Mouse (Mus musculus) subcutaneous adipose tissue, adult 2 months (tissue): Measurements from ENCODE around the gene Pdk4. TPM values are rescaled to one million over a fixed set of nuclear protein-coding genes. Genes with fewer than 3 reads are reported as not detected.

ENCODE experiments used
- polyA plus RNA-seq: library from polyadenylated mRNA; depleted of rRNA; stranded (reverse); fragments of >200 nt; gene quantifications from 2 replicates; pipeline ENCODE4 v1.2.3, GENCODE M21; 2012; ENCODE audit warnings: low replicate concordance; rRNA removed

Gene Pdk4
- 31.2 and 127 TPM in 2 replicates for polyA plus RNA-seq

DNA sequence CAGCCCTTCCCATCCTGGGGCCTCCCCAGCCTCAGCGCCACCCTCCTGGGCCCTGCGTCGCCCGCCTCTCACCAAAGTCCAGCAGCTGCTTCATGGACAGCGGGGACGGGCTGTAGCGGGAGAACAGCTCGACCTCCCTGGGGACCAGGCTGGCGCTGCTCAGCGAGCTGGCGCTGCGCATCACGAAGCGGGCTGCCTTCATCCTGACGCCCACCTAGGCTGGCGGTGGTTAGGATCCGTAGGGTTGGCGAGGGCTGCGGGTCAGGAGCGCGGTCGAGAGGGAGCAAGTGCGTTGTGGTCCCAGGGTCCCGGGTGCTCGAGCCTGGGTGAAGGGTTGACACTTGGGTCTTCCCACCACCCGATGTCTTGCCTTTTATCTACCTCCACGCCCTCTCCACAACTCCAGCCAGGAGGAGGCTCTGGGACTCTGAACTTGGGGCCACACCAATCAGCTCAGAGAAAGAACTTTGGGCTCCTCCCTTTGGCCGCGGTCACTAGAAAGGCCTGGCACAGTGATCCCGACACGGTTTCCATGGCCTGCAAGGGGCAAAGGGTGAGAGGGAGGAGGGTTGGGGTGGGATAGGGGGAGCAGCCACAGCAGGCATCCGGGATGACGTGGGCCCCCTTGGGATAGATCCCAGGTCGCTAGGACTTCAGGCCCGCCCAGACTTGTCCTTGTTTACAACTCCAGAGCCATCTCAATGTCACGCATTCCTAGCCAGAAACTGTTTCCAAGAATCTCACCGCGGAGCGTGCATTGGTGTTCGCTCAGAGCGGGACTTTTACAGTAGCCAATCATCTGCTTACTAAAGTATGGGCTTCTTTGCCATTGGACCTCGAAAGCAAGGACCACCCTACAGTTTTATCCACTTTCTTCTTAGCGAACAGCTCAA, at the start of gene Pdk4:
TSS of gene Pdk4 (minus strand) at position 349 of the 893 bp plus-strand sequence.

Other genes with a start within 250 kb of the Pdk4 start
- 36.3 and 87.4 TPM in 2 replicates for gene Pon3, start 240.0 kb downstream of the Pdk4 start, polyA plus RNA-seq
- 26.4 and 58.1 TPM in 2 replicates for gene Pon2, start 197.9 kb downstream of the Pdk4 start, polyA plus RNA-seq
- gene Asb4, start 112.9 kb downstream of the Pdk4 start, polyA plus RNA-seq, result 0.70 and 7.3 TPM in 2 replicates
- gene Dync1i1, start 229.3 kb upstream of the Pdk4 start, polyA plus RNA-seq, result 0.33 and 23.2 TPM in 2 replicates